Mouse (Mus musculus) thymus, adult 2 months (tissue): ENCODE measurements around the gene Fbxw7.

Source experiments
- CTCF ChIP-seq: fragments of 200-500 bp; IDR thresholded peaks from 2 replicates; pipeline ENCODE4 v1.5.1; 2012; ENCODE audit warnings: mild to moderate bottlenecking, control low read depth, low read length, moderate library complexity, borderline replicate concordance; ENCODE audit not compliant: control insufficient read depth, poor library complexity, insufficient read depth; ENCODE audit errors: extremely low read depth
- POLR2A ChIP-seq: fragments of 200-500 bp; IDR thresholded peaks from 2 replicates; pipeline ENCODE4 v1.6.1; 2012; ENCODE audit warnings: mild to moderate bottlenecking, low read length, control low read depth, moderate library complexity; ENCODE audit not compliant: control insufficient read depth, poor library complexity, insufficient read depth; ENCODE audit errors: extremely low read depth

GRCm38 (mm10) chr3:84946381-84946780 lies 131.3 kb downstream of the Fbxw7 start:
- TF ChIP-seq CTCF (no peak), POLR2A (no peak)
